Mouse (Mus musculus) embryo, embryonic 11 days (tissue): ENCODE measurements at regions not wholly inside any gene's neighbourhood (a gene's known extent, or its start where the extent isn't known, plus 50 kb on each side); places are given as distances from the start of the nearest gene placed in this dataset.

Source experiments
- DNase-seq: peaks from one replicate; pipeline ENCODE4 v3.0.0-alpha.2; 2015

DNA sequence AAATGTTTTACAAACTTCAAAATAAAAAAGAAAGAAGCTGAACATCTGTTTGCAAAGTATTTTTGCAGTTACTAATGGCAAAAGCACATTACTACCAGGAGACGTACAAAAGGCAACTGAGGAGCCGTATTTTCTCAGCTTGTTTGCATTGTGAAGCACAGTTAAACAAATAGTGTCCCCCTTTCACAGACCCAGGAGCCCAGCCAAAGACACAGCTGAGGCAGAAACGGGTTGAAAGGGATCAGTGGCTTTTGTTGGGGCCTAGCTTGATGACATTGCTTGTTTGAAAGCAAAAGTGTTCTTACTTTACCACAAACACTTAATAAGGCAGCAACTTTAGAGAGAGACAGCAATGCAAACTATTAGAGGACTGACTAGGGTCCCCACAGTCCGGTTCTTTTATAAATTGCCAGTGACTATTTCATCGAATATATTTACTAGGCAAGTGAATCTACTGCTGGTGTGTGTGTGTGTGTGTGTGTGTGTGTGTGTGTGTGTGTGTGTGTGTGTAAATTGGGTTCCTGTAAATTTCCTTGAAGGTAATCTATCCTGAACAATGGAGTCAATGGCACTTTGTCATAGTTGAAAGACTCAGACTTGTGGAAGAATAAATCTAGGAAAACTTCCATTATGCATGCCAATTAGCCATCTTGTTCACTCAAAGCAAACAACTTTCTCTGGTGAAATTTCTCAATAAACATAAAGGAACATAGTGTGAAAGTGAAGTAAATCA, 57.8 kb upstream of the Epha7 start:
- peak; percentile 43 for DNase-seq

DNA sequence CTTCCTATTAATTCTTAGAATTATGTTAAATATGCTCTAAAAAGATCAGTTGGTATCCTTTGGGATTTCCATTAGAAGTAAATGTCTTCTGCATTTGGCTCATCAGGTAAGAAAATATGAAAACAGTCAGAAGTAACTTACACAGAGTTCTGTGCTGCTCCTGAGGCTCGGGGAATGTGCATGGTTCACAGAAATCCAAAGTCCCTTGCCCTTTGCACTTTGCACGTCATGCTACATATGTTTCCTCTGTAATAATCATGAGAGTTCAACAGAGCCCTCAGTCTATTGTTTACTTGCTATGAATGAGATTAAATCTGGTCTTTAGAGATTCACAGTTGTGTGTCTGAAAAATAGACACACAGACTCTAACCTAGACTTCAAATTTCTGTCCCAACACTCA, 50.6 kb upstream of the Epha7 start:
- no peak for DNase-seq
